Mouse (Mus musculus) layer of hippocampus, postnatal 14 days (tissue): ENCODE measurements around the gene Hnrnpa0. TPM values are rescaled to one million over a fixed set of nuclear protein-coding genes. Genes with fewer than 3 reads are reported as not detected.

Experiments
- total RNA-seq, 2 experiments: library from RNA; stranded (reverse); gene quantifications; 2 replicates each; pipeline ENCODE4 v1.2.3; 2021

Hnrnpa0 gene
- total RNA-seq, 2 experiments from 2014 or later = 135 to 137 TPM

Other genes with a start within 250 kb of the Hnrnpa0 start
- gene Spock1, start 220.2 kb downstream of the Hnrnpa0 start, total RNA-seq = 100 to 1,000 TPM; 266 to 276 TPM
- gene Klhl3, start 15.0 kb downstream of the Hnrnpa0 start, total RNA-seq = 10 to 100 TPM; 35.6 to 36.5 TPM
- gene Idnk, start 29.1 kb upstream of the Hnrnpa0 start, total RNA-seq = 10 to 100 TPM; 27.5 to 27.7 TPM
- gene Ubqln1, start 87.1 kb upstream of the Hnrnpa0 start, total RNA-seq = 100 to 1,000 TPM; 135 TPM
- 10 to 100 TPM; 21.4 to 22.3 TPM for gene Gkap1, start 147.1 kb upstream of the Hnrnpa0 start, total RNA-seq
- 1 to 10 TPM; 2.0 to 3.6 TPM for gene Kif27, start 230.6 kb upstream of the Hnrnpa0 start, total RNA-seq